Mouse (Mus musculus) mouse trophoblast stem cell (cell line): ENCODE results near the gene Acmsd.

Experiments used
- in situ Hi-C, 2 experiments: fragments of 300-500 bp; cut with MseI, MboI; formaldehyde crosslinking; loops; 2 replicates in 1 of 2; 3 replicates in 1 of 2; pipeline ENCODE4 v1.15.1; 2025

Acmsd gene

DNA sequence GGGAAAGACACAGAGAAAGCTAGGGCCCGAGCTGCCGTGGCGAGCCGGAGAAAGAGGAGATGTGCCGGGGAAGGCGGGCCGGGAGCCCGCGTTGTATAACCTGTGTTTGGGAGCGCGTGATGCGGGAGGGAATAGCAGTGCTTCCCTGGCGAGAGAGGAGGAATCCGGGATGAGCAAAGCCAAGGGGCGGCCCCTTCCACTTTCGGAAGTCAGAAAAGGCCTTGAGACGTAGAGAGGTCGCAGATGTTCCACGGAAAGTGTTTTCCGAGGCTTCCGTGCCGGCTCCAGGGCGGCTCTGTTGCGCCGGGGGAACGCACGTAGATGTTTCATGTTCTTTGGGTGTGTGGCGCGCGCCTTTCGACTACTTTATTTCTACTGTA lies 45.3 kb downstream of the Acmsd start:
- in situ Hi-C loops: no loop called here

GRCm38 (mm10) chr1:127775206-127775720 lies 46.0 kb downstream of the Acmsd start:
- in situ Hi-C loops: no loop called here

- in situ Hi-C loops: no loop called here
Observed at GRCm38 (mm10) chr1:127776246-127776645, 47.0 kb downstream of the Acmsd start.

- in situ Hi-C loops: no loop called here
Observed at GRCm38 (mm10) chr1:127778611-127779010, 49.4 kb downstream of the Acmsd start.

GRCm38 (mm10) chr1:127780142-127780541 lies 50.9 kb downstream of the Acmsd start:
- in situ Hi-C loops: no loop called here

GRCm38 (mm10) chr1:127780849-127781248 lies 51.6 kb downstream of the Acmsd start:
- in situ Hi-C loops: no loop called here

DNA sequence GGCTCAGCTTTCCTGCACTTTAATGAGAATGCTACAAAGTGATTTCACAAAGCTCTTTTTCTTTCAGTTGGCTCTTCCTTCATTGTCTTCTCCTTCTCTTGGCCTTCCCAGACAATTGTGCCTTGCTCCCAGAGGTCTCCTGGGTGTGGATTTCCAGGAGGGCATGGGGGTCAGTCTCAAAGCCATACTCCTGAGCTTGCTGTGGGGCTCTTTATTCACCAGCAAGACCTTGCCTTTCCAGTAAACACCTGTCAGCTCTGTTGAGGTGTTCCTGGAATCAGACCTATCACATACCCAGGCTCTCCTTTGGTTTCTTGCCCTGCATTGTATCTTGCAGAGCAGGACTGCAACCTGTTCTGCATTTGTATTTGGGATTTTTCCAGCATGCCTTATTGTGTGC lies 54.6 kb downstream of the Acmsd start:
- in situ Hi-C loops: no loop called here

- in situ Hi-C loops: no loop called here
Observed at GRCm38 (mm10) chr1:127785882-127786281, 56.7 kb downstream of the Acmsd start.

GRCm38 (mm10) chr1:127788943-127789342 lies 59.7 kb downstream of the Acmsd start:
- in situ Hi-C loops: no loop called here

GRCm38 (mm10) chr1:127793459-127793858 lies 64.2 kb downstream of the Acmsd start:
- in situ Hi-C loops: no loop called here

GRCm38 (mm10) chr1:127795087-127795769 lies 66.0 kb downstream of the Acmsd start:
- in situ Hi-C loops: no loop called here

DNA sequence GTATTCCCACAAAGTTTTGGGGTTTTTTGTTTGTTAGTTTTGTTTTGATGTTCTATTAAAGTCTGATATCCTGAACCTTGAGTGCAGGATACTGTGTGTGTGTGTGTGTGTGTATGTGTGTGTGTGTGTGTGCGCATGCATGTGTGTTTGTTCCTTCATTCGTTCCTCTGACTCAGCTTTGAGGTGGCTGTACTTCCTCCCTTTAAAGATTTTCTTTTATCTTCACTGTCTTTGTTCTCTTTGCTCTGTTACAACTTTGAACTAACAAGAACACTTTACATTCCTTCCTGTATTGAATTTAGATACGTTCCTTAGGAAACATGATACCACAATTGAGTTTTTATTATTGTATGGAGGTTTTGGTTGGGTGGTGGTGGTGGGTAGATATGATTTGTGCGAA lies 67.1 kb downstream of the Acmsd start:
- in situ Hi-C loops: no loop called here

- in situ Hi-C loops: no loop called here
Observed at GRCm38 (mm10) chr1:127796752-127797151, 67.5 kb downstream of the Acmsd start.

DNA sequence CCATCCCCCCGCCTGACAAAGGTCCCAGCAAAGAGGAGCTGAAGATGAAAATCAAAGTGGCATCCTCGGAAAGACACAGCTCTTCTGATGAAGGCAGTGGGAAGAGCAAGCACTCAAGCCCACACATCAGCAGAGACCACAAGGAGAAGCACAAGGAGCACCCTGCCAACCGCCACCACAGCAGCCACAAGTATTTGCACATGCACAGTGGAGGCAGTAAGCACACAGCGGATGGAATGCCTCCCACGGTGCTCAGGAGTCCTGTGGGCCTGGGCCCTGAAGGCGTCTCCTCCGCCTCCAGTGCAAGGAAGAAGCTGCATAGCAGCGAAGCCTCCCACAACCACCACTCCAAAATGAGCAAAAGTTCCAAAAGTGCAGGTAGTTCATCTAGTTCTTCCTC lies 73.7 kb downstream of the Acmsd start:
- in situ Hi-C loops: no loop called here

GRCm38 (mm10) chr1:127808671-127809070 lies 79.5 kb downstream of the Acmsd start:
- in situ Hi-C loops: no loop called here

GRCm38 (mm10) chr1:127812929-127813328 lies 83.7 kb downstream of the Acmsd start:
- in situ Hi-C loops: no loop called here

GRCm38 (mm10) chr1:127816381-127816780 lies 87.2 kb downstream of the Acmsd start:
- in situ Hi-C loops: no loop called here
